Mouse (Mus musculus): ENCODE results near the gene Tbx5. TPM values are rescaled to one million over a fixed set of nuclear protein-coding genes. Genes with fewer than 3 reads are reported as not detected.

The Tbx5 gene
- polyA plus RNA-seq, 1 experiment from 2014 or later, result 0.08 TPM

- Histone ChIP-seq H3K4me3 (no peak overlapping the region), H3K4me1 (no peaks in the 10 kb centered on the region), H3K9ac (no peak overlapping the region), H3K36me3 (ENCODE audit: poor library complexity, severe bottlenecking) (no peaks in the 10 kb centered on the region), H3K4me2 (no peak overlapping the region), H3K9me3 (replicated peaks) (no peaks in the 10 kb centered on the region), H3K27me3 (peaks cover 100% of the 10 kb centered on the region), H3K27ac (no peak overlapping the region)
- 1% methylated on average over 3 of the region's 3 CpGs for WGBS
- ATAC-seq, result no peak
Observed at GRCm38 (mm10) chr5:119837861-119838260, 5.4 kb downstream of the Tbx5 start.

GRCm38 (mm10) chr5:119838441-119838840 is 6.0 kb downstream of the Tbx5 start:
- Histone ChIP-seq H3K36me3 (ENCODE audit: poor library complexity, severe bottlenecking) (no peaks in the 10 kb centered on the region), H3K4me2 (no peak overlapping the region), H3K4me1 (no peaks in the 10 kb centered on the region), H3K4me3 (no peak overlapping the region), H3K27me3 (peaks cover 100% of the 10 kb centered on the region), H3K9ac (no peak overlapping the region), H3K9me3 (replicated peaks) (no peaks in the 10 kb centered on the region), H3K27ac (no peak overlapping the region)
- WGBS, result 2% methylated on average over 7 of the region's 7 CpGs
- no peak for ATAC-seq

GRCm38 (mm10) chr5:119839156-119839555 is 6.7 kb downstream of the Tbx5 start:
- Histone ChIP-seq H3K9ac (no peak overlapping the region), H3K4me1 (no peaks in the 10 kb centered on the region), H3K27ac (no peak overlapping the region), H3K9me3 (replicated peaks) (no peaks in the 10 kb centered on the region), H3K4me2 (no peak overlapping the region), H3K27me3 (peaks cover 100% of the 10 kb centered on the region), H3K4me3 (no peak overlapping the region), H3K36me3 (ENCODE audit: poor library complexity, severe bottlenecking) (no peaks in the 10 kb centered on the region)
- no peak for ATAC-seq
- WGBS, result under 1% methylated on average over 16 of the region's 16 CpGs

- under 1% methylated on average over 34 of the region's 34 CpGs for WGBS
- peaks cover 99% of the 10 kb centered on the region for H3K27me3 ChIP-seq
- 0 out of 2 replicates have a peak, but pooled peaks cover 2% of the 10 kb centered on the region for H3K4me1 ChIP-seq
- no peak overlapping the region for H3K9ac ChIP-seq
- H3K27ac ChIP-seq, result no peak overlapping the region
- H3K36me3 ChIP-seq (ENCODE audit: poor library complexity, severe bottlenecking), result no peaks in the 10 kb centered on the region
- no peak for ATAC-seq
- no peaks in the 10 kb centered on the region for H3K9me3 ChIP-seq (replicated peaks)
- no peak overlapping the region for H3K4me3 ChIP-seq
- no peak overlapping the region for H3K4me2 ChIP-seq
Observed at GRCm38 (mm10) chr5:119839616-119840368, 7.3 kb downstream of the Tbx5 start.

- H3K4me3 ChIP-seq, result no peak overlapping the region
- ATAC-seq, result no peak
- no peaks in the 10 kb centered on the region for H3K9me3 ChIP-seq (replicated peaks)
- H3K27ac ChIP-seq, result no peak overlapping the region
- peaks cover 7% of the 10 kb centered on the region; the same call in 1 of the 2 replicates for H3K4me1 ChIP-seq
- H3K9ac ChIP-seq, result no peak overlapping the region
- WGBS, result 0% methylated on average over 7 of the region's 7 CpGs
- peaks cover 99% of the 10 kb centered on the region for H3K27me3 ChIP-seq
- H3K4me2 ChIP-seq, result no peak overlapping the region
- H3K36me3 ChIP-seq (ENCODE audit: poor library complexity, severe bottlenecking), result no peaks in the 10 kb centered on the region
Observed at GRCm38 (mm10) chr5:119840404-119840803, 7.9 kb downstream of the Tbx5 start.

- H3K4me2 ChIP-seq, result no peak overlapping the region
- H3K9ac ChIP-seq, result no peak overlapping the region
- H3K27me3 ChIP-seq, result peaks cover 99% of the 10 kb centered on the region
- H3K36me3 ChIP-seq (ENCODE audit: poor library complexity, severe bottlenecking), result no peaks in the 10 kb centered on the region
- no peaks in the 10 kb centered on the region for H3K9me3 ChIP-seq (replicated peaks)
- H3K27ac ChIP-seq, result no peak overlapping the region
- no peak for ATAC-seq
- under 1% methylated on average over 26 of the region's 26 CpGs for WGBS
- H3K4me1 ChIP-seq, result peaks cover 7% of the 10 kb centered on the region; the same call in 1 of the 2 replicates
- no peak overlapping the region for H3K4me3 ChIP-seq
Observed at GRCm38 (mm10) chr5:119841634-119842420, 9.4 kb downstream of the Tbx5 start.

GRCm38 (mm10) chr5:119842701-119843393 is 10.4 kb downstream of the Tbx5 start:
- WGBS, result 10% methylated on average over 4 of the region's 4 CpGs
- no peak overlapping the region for H3K4me2 ChIP-seq
- H3K4me1 ChIP-seq, result peaks cover 7% of the 10 kb centered on the region; the same call in 1 of the 2 replicates
- no peak overlapping the region for H3K9ac ChIP-seq
- no peak overlapping the region for H3K27ac ChIP-seq
- no peak overlapping the region for H3K4me3 ChIP-seq
- no peak for ATAC-seq
- no peaks in the 10 kb centered on the region for H3K9me3 ChIP-seq (replicated peaks)
- no peaks in the 10 kb centered on the region for H3K36me3 ChIP-seq (ENCODE audit: poor library complexity, severe bottlenecking)
- H3K27me3 ChIP-seq, result peaks cover 99% of the 10 kb centered on the region

- 3% methylated on average over 8 of the region's 8 CpGs for WGBS
- no peak for ATAC-seq
- Histone ChIP-seq H3K36me3 (ENCODE audit: poor library complexity, severe bottlenecking) (no peaks in the 10 kb centered on the region), H3K27me3 (peaks cover 96% of the 10 kb centered on the region), H3K9ac (no peak overlapping the region), H3K9me3 (replicated peaks) (no peaks in the 10 kb centered on the region), H3K4me1 (peaks cover 7% of the 10 kb centered on the region; the same call in 1 of the 2 replicates), H3K4me2 (no peak overlapping the region), H3K4me3 (no peak overlapping the region), H3K27ac (no peak overlapping the region)
Observed at GRCm38 (mm10) chr5:119843394-119843777, 10.9 kb downstream of the Tbx5 start.

GRCm38 (mm10) chr5:119844366-119844765 is 11.9 kb downstream of the Tbx5 start:
- H3K4me3 ChIP-seq, result no peak overlapping the region
- peaks cover 94% of the 10 kb centered on the region for H3K27me3 ChIP-seq
- H3K9me3 ChIP-seq (replicated peaks), result no peaks in the 10 kb centered on the region
- ATAC-seq, result no peak
- H3K4me1 ChIP-seq, result peaks cover 7% of the 10 kb centered on the region; the same call in 1 of the 2 replicates
- H3K36me3 ChIP-seq (ENCODE audit: poor library complexity, severe bottlenecking), result no peaks in the 10 kb centered on the region
- no peak overlapping the region for H3K27ac ChIP-seq
- no peak overlapping the region for H3K9ac ChIP-seq
- H3K4me2 ChIP-seq, result no peak overlapping the region
- WGBS, result 1% methylated on average over 5 of the region's 5 CpGs

GRCm38 (mm10) chr5:119844994-119845393 is 12.5 kb downstream of the Tbx5 start:
- 0 out of 2 replicates have a peak, but pooled peaks have one; percentile 41 for ATAC-seq
- H3K4me1 ChIP-seq, result peaks cover 7% of the 10 kb centered on the region; the same call in 1 of the 2 replicates
- under 1% methylated on average over 21 of the region's 21 CpGs for WGBS
- peak overlapping the region; percentile 28 for H3K4me3 ChIP-seq
- H3K9ac ChIP-seq, result no peak overlapping the region
- H3K27ac ChIP-seq, result no peak overlapping the region
- peak overlapping the region; percentile 44 for H3K4me2 ChIP-seq
- H3K9me3 ChIP-seq (replicated peaks), result no peaks in the 10 kb centered on the region
- H3K36me3 ChIP-seq (ENCODE audit: poor library complexity, severe bottlenecking), result no peaks in the 10 kb centered on the region
- peaks cover 93% of the 10 kb centered on the region for H3K27me3 ChIP-seq

GRCm38 (mm10) chr5:119857052-119857451 is 24.6 kb downstream of the Tbx5 start:
- no peak overlapping the region for H3K27ac ChIP-seq
- peaks cover 11% of the 10 kb centered on the region for H3K27me3 ChIP-seq
- ATAC-seq, result no peak
- 66% methylated on average over 4 of the region's 4 CpGs for WGBS
- no peak overlapping the region for H3K9ac ChIP-seq
- no peak overlapping the region for H3K4me2 ChIP-seq
- H3K4me1 ChIP-seq, result no peaks in the 10 kb centered on the region
- H3K9me3 ChIP-seq (replicated peaks), result no peaks in the 10 kb centered on the region
- no peak overlapping the region for H3K4me3 ChIP-seq
- no peaks in the 10 kb centered on the region for H3K36me3 ChIP-seq (ENCODE audit: poor library complexity, severe bottlenecking)

- Histone ChIP-seq H3K4me1 (peaks cover 4% of the 10 kb centered on the region), H3K27me3 (peaks cover 10% of the 10 kb centered on the region; the same call in 1 of the 2 replicates), H3K9ac (no peak overlapping the region), H3K4me2 (no peak overlapping the region), H3K27ac (no peak overlapping the region), H3K36me3 (ENCODE audit: poor library complexity, severe bottlenecking) (no peaks in the 10 kb centered on the region), H3K9me3 (replicated peaks) (no peaks in the 10 kb centered on the region), H3K4me3 (no peak overlapping the region)
- WGBS, result 78% methylated on average over 5 of the region's 5 CpGs
- ATAC-seq, result no peak
Observed at GRCm38 (mm10) chr5:119861301-119861700, 28.8 kb downstream of the Tbx5 start.

Measured in forebrain, embryonic 13.5 days (tissue).